Mouse (Mus musculus): Measurements from ENCODE around the gene Gm10666.
"Not testable (repeated sequence)": the region's sequence is repeated elsewhere in the genome, so short reads cannot be mapped to it uniquely, and the experiment has no call there.

Gene Gm10666

GRCm38 (mm10) chr7:22134641-22135040 is at the start of gene Gm10666:
TSS of gene Gm10666 (minus strand) at chr7:22134741.
- in situ Hi-C loops (cut with MboI, MseI), result not testable (repeated sequence)

- in situ Hi-C loops (cut with MboI, MseI), result not testable (repeated sequence)
Measured at GRCm38 (mm10) chr7:22163935-22164334, 29.4 kb upstream of the Gm10666 start, which contains the start of gene Vmn1r142. TSS of gene Vmn1r142 (minus strand) at chr7:22164035.

GRCm38 (mm10) chr7:22118145-22118544 is 16.4 kb downstream of the Gm10666 start, which contains the start of gene Gm16451:
TSS of gene Gm16451 (minus strand) at chr7:22118245.
- in situ Hi-C loops (cut with MboI, MseI), result loop anchor here (25.0 kb wide), 1 partner anchor 1331 kb away; the partner anchor contains the start of gene Vmn1r113

Measured in regulatory T cell (primary cell).